Mouse (Mus musculus): Measurements from ENCODE around the gene Trim14. TPM values are rescaled to one million over a fixed set of nuclear protein-coding genes. Genes with fewer than 3 reads are reported as not detected.

The Trim14 gene
- total RNA-seq, 2 experiments from 2014 or later: 0.88 to 1.1 TPM

Other genes with a start within 250 kb of the Trim14 start
- gene Foxe1, start 192.5 kb downstream of the Trim14 start, total RNA-seq (2021): not detected
- 1 to 10 TPM; 4.5 to 5.0 TPM for gene Trmo, start 146.7 kb downstream of the Trim14 start, total RNA-seq (2021)
- not detected for gene Hemgn, start 122.6 kb downstream of the Trim14 start, total RNA-seq (2021)
- 10 to 100 TPM; 50.2 to 55.6 TPM for gene Anp32b, start 85.2 kb downstream of the Trim14 start, total RNA-seq (2021)
- gene Nans, start 46.9 kb downstream of the Trim14 start, total RNA-seq (2021): 10 to 100 TPM; 16.1 to 19.0 TPM
- 10 to 100 TPM; 16.0 to 17.0 TPM for gene Coro2a, start 66.1 kb upstream of the Trim14 start, total RNA-seq (2021)
- 1 to 10 TPM; 2.4 to 3.1 TPM for gene Tbc1d2, start 114.1 kb upstream of the Trim14 start, total RNA-seq (2021)

All from layer of hippocampus, postnatal 36 days (tissue).